In genomic region chr16:17848431-17848830, GRCm38 (mm10) we compare ENCODE assay signal across 1 mouse cellular context.
TF ChIP-seq lines count a peak whose summit lies in the region.

No protein-coding gene starts in this region.

TF ChIP-seq in MEL, 35 proteins besides CTCF, POLR2A, EP300 and RAD21:
- TF ChIP-seq ZNF384 (IDR thresholded peaks at IDR 0.05; ENCODE audit: low read depth, low read length) (no peak), ZMIZ1 (IDR thresholded peaks at IDR 0.05; ENCODE audit: low read depth, low read length) (no peak), MXI1 (IDR thresholded peaks at IDR 0.05; ENCODE audit: low read depth, low read length) (peak; percentile 24; the same call in 1 of the 2 replicates), GATA1 (IDR thresholded peaks at IDR 0.05; ENCODE audit: low read depth, low read length) (peak; percentile 75), USF1 (IDR thresholded peaks at IDR 0.05; ENCODE audit: low read depth, low read length) (0 out of 2 replicates have a peak, but pooled peaks have one; percentile 16), CHD2 (IDR thresholded peaks at IDR 0.05; ENCODE audit: low read length) (no peak), TCF12 (IDR thresholded peaks at IDR 0.05; ENCODE audit: low read depth, low read length) (peak; percentile 68), SIN3A (IDR thresholded peaks at IDR 0.05; ENCODE audit: low read length) (0 out of 2 replicates have a peak, but pooled peaks have one; percentile 27), GABPA (IDR thresholded peaks at IDR 0.05; ENCODE audit: low read depth, low read length) (no peak), ETS1 (IDR thresholded peaks at IDR 0.05; ENCODE audit: low read depth, low read length) (peak; percentile 48; the same call in 1 of the 2 replicates), USF2 (IDR thresholded peaks at IDR 0.05; ENCODE audit: borderline replicate concordance in 1 of 2, insufficient read depth in 1 of 2, low read depth in 1 of 2, low read length in 2 of 2) (no peak), MAZ (IDR thresholded peaks at IDR 0.05; ENCODE audit: low read depth, low read length) (no peak), RCOR1 (IDR thresholded peaks at IDR 0.05; ENCODE audit: low read depth, low read length) (no peak; the same call in 1 of the 2 replicates), POLR2AphosphoS5 (IDR thresholded peaks at IDR 0.05; ENCODE audit: borderline replicate concordance, low read depth, low read length) (no peak)
